Mouse (Mus musculus) MEL (cell line): ENCODE measurements at regions not wholly inside any gene's neighbourhood (a gene's known extent, or its start where the extent isn't known, plus 50 kb on each side); places are given as distances from the start of the nearest gene placed in this dataset.
"Not testable (repeated sequence)": the region's sequence is repeated elsewhere in the genome, so short reads cannot be mapped to it uniquely, and the experiment has no call there.

Experiments
- DNase-seq: peaks from one replicate; pipeline ENCODE4 v3.0.0; 2011; ENCODE audit warnings: low read depth, low spot score
- H3K27ac ChIP-seq: 2 replicates; pipeline ENCODE4 v1.5.1; 2012; ENCODE audit warnings: low read depth, mild to moderate bottlenecking, control low read depth, low read length, moderate library complexity; ENCODE audit not compliant: control insufficient read depth
- H3K27me3 ChIP-seq, 2 experiments: fragments of 150-350 bp in 1 of 2; sonication (generic) in 1 of 2; 2 replicates each; pipeline ENCODE4 v1.6.1; 2012; ENCODE audit warnings: low read length in 2 of 2, mild to moderate bottlenecking in 2 of 2, improper control_type of control experiment in 1 of 2, moderate library complexity in 1 of 2; ENCODE audit not compliant: insufficient read depth in 2 of 2, control insufficient read depth in 1 of 2
- H3K36me3 ChIP-seq, 2 experiments: 2 replicates each; pipeline ENCODE4 v1.6.1; 2012 to 2014; ENCODE audit warnings: low read length in 2 of 2, improper control_type of control experiment in 1 of 2, inconsistent platforms in 1 of 2, mild to moderate bottlenecking in 1 of 2; ENCODE audit not compliant: insufficient read depth in 2 of 2, control insufficient read depth in 1 of 2
- H3K4me1 ChIP-seq, 2 experiments: fragments of 150-350 bp in 1 of 2; sonication (generic) in 1 of 2; 2 replicates each; pipeline ENCODE4 v1.6.1; 2012; ENCODE audit warnings: low read length in 2 of 2, improper control_type of control experiment in 1 of 2, mild to moderate bottlenecking in 1 of 2; ENCODE audit not compliant: insufficient read depth in 2 of 2, control insufficient read depth in 1 of 2
- H3K4me3 ChIP-seq, 2 experiments: fragments of 150-350 bp in 1 of 2; sonication (generic) in 1 of 2; 2 replicates each; pipeline ENCODE4 v1.5.1; 2012; ENCODE audit warnings: low read depth in 2 of 2, low read length in 2 of 2, mild to moderate bottlenecking in 2 of 2, moderate library complexity in 2 of 2, control low read depth in 1 of 2, improper control_type of control experiment in 1 of 2; ENCODE audit not compliant: control insufficient read depth in 1 of 2, insufficient read depth in 1 of 2
- H3K79me2 ChIP-seq: 2 replicates; pipeline ENCODE4 v1.6.1; 2012; ENCODE audit warnings: mild to moderate bottlenecking, low read length, moderate library complexity; ENCODE audit not compliant: control insufficient read depth, poor library complexity, insufficient read depth
- H3K9ac ChIP-seq: 2 replicates; pipeline ENCODE4 v1.6.1; 2012; ENCODE audit warnings: low read depth, mild to moderate bottlenecking, control low read depth, low read length, moderate library complexity; ENCODE audit not compliant: control insufficient read depth, poor library complexity, severe bottlenecking
- H3K9me3 ChIP-seq: fragments of 150-350 bp; sonication (generic); replicated peaks from 2 replicates; pipeline ENCODE4 v1.6.1; 2012; ENCODE audit warnings: mild to moderate bottlenecking, low read length, improper control_type of control experiment, moderate library complexity; ENCODE audit not compliant: insufficient read depth
- GATA1 ChIP-seq: IDR thresholded peaks from 2 replicates; pipeline ENCODE4 v1.6.1; 2011; ENCODE audit warnings: low read depth, low read length, improper control_type of control experiment
- MAFK ChIP-seq: IDR thresholded peaks from 2 replicates; pipeline ENCODE4 v1.6.1; 2011; ENCODE audit warnings: low read depth, mild to moderate bottlenecking, low read length, improper control_type of control experiment, borderline replicate concordance
- MAZ ChIP-seq: IDR thresholded peaks from 2 replicates; pipeline ENCODE4 v1.6.1; 2012; ENCODE audit warnings: low read depth, mild to moderate bottlenecking, inconsistent platforms, low read length, improper control_type of control experiment
- MYB ChIP-seq: IDR thresholded peaks from 2 replicates; pipeline ENCODE4 v1.6.1; 2011; ENCODE audit warnings: mild to moderate bottlenecking, low read depth, low read length, improper control_type of control experiment
- RCOR1 ChIP-seq: IDR thresholded peaks from 2 replicates; pipeline ENCODE4 v1.6.1; 2012; ENCODE audit warnings: low read depth, mild to moderate bottlenecking, inconsistent platforms, low read length, improper control_type of control experiment
- TAL1 ChIP-seq: IDR thresholded peaks from 2 replicates; pipeline ENCODE4 v1.6.1; 2012; ENCODE audit warnings: mild to moderate bottlenecking, inconsistent platforms, low read length, moderate library complexity, mixed read lengths
- UBTF ChIP-seq: IDR thresholded peaks from 2 replicates; pipeline ENCODE4 v1.6.1; 2012; ENCODE audit warnings: low read depth, mild to moderate bottlenecking, inconsistent platforms, low read length, improper control_type of control experiment, moderate library complexity, borderline replicate concordance; ENCODE audit not compliant: insufficient read depth
- USF2 ChIP-seq, 2 experiments: IDR thresholded peaks; 2 replicates each; pipeline ENCODE4 v1.6.1; 2011 to 2012; ENCODE audit warnings: improper control_type of control experiment in 2 of 2, low read length in 2 of 2, borderline replicate concordance in 1 of 2, inconsistent platforms in 1 of 2, low read depth in 1 of 2, mild to moderate bottlenecking in 1 of 2; ENCODE audit not compliant: insufficient read depth in 1 of 2
- ZKSCAN1 ChIP-seq: IDR thresholded peaks from 2 replicates; pipeline ENCODE4 v1.6.1; 2012; ENCODE audit warnings: low read depth, mild to moderate bottlenecking, inconsistent platforms, low read length, improper control_type of control experiment, moderate library complexity
- ZNF384 ChIP-seq: IDR thresholded peaks from 2 replicates; pipeline ENCODE4 v1.6.1; 2012; ENCODE audit warnings: low read depth, mild to moderate bottlenecking, inconsistent platforms, low read length, improper control_type of control experiment

GRCm38 (mm10) chr4:35300848-35301247 is 74.9 kb upstream of the C9orf72 start (continued):
- TF ChIP-seq USF2 (IDR thresholded peaks at IDR 0.05; ENCODE audit: borderline replicate concordance in 1 of 2, insufficient read depth in 1 of 2, low read depth in 1 of 2, low read length in 2 of 2), result no peak
- peak; percentile 56 for TF ChIP-seq MYB
- no peak for TF ChIP-seq TAL1
- TF ChIP-seq UBTF, result no peak
- peak; percentile 62; the same call in 1 of the 2 replicates for TF ChIP-seq ZNF384
- TF ChIP-seq, all 39 proteins: peak for 9

DNA sequence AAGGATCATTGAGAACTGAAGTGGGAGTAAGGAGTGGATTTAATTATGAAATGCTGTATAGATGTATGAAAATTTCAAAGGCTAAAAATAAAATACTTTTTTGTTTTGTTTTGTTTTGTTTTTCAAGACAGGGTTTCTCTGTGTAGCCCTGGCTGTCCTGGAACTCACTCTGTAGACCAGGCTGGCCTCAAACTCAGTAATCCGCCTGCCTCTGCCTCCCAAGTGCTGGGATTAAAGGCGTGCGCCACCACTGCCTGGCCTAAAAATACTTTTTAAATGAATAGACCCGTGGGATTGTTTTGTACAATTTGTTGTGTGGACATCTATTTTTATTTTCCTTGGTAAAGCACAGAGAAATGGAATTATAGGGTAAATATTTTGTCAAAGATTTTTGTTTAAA is 74.4 kb upstream of the C9orf72 start:
- H3K79me2 ChIP-seq, H3K4me1 ChIP-seq, H3K9ac ChIP-seq, H3K36me3 ChIP-seq, DNase-seq, H3K27me3 ChIP-seq, H3K4me3 ChIP-seq, H3K9me3 ChIP-seq, H3K27ac ChIP-seq: not testable (repeated sequence)

- Histone ChIP-seq H3K9me3 (no peaks in the 10 kb centered on the region), H3K79me2 (no peaks in the 10 kb centered on the region), H3K27me3 (no peaks in the 10 kb centered on the region), H3K27ac (no peak overlapping the region), H3K9ac (no peak overlapping the region), H3K4me3 (no peak overlapping the region), H3K36me3 (no peaks in the 10 kb centered on the region), H3K4me1 (no peaks in the 10 kb centered on the region)
- TF ChIP-seq MAZ, result no peak
- TF ChIP-seq MAFK, result no peak
- no peak for TF ChIP-seq GATA1
- no peak for TF ChIP-seq RCOR1
- no peak for TF ChIP-seq ZKSCAN1
- no peak for DNase-seq
Observed at GRCm38 (mm10) chr4:35284611-35285010, 58.6 kb upstream of the C9orf72 start.
